Mouse (Mus musculus): Measurements from ENCODE around the gene Herc4. TPM values are rescaled to one million over a fixed set of nuclear protein-coding genes. Genes with fewer than 3 reads are reported as not detected.
A peak's percentile ranks its signal among the peaks of the same experiment; 100 is the strongest.

Gene Herc4
- 39.3 and 47.3 TPM in 2 replicates for polyA plus RNA-seq (2012; rRNA removed)

DNA sequence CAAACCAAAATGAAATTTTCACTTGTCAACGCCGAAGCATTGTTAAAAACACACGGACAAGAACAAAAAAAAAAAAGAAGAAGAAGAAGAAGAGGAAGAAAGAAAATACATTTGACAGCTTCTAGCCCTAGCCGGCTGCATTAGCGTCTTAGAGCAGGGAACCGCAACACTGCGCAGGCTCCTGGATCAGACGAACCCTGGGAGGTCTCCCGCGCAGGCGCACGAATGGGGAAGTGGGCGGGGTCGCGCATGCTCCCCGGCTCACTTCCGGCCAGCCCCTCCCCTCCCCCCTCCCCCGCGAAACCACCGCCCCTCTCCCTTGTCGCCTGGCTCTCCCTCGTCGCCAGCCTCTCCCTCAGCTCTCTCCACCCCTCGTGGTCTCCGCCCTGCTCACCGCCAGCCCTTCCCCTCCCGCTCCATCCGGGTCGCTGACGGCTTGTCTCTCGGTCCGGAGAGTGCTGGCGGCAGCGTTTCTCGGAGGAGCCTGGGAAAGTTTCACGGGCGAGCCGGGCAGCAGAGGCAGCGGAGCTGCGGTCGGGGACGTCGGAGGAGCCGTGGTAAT is at the start of gene Herc4:
Herc4 (plus strand) TSS at position 318 of the 562 bp plus-strand sequence.
- peak; percentile 93 for DNase-seq (ENCODE audit: low spot score)

- DNase-seq (ENCODE audit: low spot score) = no peak
Observed at GRCm38 (mm10) chr10:63199008-63199407, 44.6 kb upstream of the Herc4 start.

- DNase-seq (ENCODE audit: low spot score) = no peak
Observed at GRCm38 (mm10) chr10:63201534-63201933, 42.1 kb upstream of the Herc4 start.

- no peak for DNase-seq (ENCODE audit: low spot score)
Observed at GRCm38 (mm10) chr10:63203002-63203401, 40.6 kb upstream of the Herc4 start.

- no peak for DNase-seq (ENCODE audit: low spot score)
Observed at GRCm38 (mm10) chr10:63203728-63204127, 39.9 kb upstream of the Herc4 start, which contains the start of gene Mypn. Gene Mypn, minus strand, starts transcription at chr10:63203952.

- no peak for DNase-seq (ENCODE audit: low spot score)
Observed at GRCm38 (mm10) chr10:63208871-63209270, 34.7 kb upstream of the Herc4 start.

DNA sequence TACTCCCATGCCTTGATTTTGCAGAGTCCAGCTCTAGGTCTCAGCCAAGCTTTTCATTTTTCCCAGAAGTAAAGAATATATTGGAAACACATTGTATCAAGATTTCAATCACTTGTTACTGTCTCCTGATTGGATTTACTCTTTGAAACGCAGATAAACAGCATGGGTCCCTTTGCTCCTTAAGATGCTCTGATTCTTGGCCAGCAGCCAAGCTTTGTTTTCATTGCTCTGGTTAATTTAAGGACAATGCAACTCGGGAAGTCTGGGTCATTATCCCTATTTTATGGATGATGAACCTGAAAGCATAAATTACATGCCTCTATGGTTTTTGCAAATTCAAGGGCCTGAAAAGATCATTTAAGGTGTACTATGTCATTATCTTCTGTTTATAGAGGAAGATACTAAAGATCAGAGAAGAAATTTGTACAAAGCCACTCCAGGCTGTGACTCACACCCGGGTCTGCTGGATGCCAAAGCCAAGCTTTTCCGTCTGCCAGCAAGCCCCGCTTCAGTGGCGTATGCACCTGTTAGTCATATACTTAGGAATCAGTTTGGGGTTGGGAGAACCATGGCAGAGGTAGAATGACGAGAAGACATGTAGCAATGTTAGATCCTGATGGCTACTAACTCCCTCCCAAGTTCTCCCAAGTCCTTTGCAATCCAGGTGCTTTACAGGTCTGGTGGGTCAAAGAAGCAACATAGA is 22.4 kb upstream of the Herc4 start:
- no peak for DNase-seq (ENCODE audit: low spot score)

DNA sequence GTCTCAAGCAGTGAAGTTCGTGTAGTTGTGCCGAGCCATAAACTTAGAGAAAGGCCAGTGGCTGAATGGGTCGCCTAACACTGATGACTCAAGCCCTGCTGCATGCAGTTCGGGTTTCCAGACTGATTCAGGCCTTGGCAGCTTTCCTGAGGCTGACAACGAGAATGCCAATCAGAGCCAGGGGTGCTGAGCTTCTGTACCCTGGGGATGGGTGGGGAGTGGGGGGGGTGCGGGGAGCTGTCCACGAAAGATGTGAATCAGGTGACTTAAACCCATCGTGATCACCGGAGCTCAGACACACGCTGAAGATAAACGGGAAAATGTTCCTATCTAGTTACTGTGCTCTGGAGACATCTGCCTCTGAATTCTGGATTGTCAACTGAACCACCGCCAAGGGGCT is 19.3 kb upstream of the Herc4 start:
- DNase-seq (ENCODE audit: low spot score) = no peak

GRCm38 (mm10) chr10:63230266-63230665 is 13.3 kb upstream of the Herc4 start:
- DNase-seq (ENCODE audit: low spot score) = no peak

GRCm38 (mm10) chr10:63230854-63231253 is 12.8 kb upstream of the Herc4 start:
- no peak for DNase-seq (ENCODE audit: low spot score)

GRCm38 (mm10) chr10:63231630-63232029 is 12.0 kb upstream of the Herc4 start:
- DNase-seq (ENCODE audit: low spot score) = no peak

GRCm38 (mm10) chr10:63234133-63234532 is 9.5 kb upstream of the Herc4 start:
- no peak for DNase-seq (ENCODE audit: low spot score)

DNA sequence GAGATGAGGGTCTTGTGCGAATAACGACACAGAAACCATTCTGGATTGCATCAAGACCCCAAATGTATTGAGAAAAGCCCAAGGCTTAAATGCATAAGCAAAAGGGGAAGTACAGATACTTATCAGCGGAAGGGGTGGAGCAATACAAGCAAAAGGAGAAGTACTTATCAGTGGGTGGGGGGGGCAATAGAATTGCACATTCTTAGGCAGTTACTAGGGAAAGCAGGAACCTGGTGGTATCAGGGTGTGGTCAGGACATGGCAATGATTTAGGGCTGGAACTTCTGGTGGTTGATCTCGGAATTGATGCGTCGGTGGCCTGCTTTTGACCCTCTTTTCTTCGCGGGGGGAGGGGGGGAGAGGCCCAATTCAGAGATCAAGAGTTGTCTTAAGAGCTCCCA is 7.7 kb upstream of the Herc4 start:
- DNase-seq (ENCODE audit: low spot score) = no peak

DNA sequence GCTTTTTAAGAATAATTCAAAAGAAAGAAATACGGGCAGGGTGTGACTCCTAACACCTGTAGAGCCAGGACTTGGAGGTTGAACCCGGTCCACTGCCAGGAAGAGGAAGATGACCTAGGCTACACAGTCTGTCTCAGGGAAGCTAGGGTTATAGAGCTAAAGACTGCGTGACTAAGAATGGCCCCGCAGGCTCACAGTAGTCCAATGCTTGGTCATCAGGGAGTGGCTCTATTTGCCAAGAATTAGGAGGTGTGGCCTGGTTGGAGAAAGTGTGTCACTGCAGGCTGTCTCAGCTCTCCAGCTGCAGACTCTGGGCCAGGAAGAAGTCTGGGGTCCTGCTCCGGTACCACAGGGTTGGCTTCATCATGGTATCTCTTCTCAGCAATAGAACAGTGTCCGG is 6.9 kb upstream of the Herc4 start:
- no peak for DNase-seq (ENCODE audit: low spot score)

DNA sequence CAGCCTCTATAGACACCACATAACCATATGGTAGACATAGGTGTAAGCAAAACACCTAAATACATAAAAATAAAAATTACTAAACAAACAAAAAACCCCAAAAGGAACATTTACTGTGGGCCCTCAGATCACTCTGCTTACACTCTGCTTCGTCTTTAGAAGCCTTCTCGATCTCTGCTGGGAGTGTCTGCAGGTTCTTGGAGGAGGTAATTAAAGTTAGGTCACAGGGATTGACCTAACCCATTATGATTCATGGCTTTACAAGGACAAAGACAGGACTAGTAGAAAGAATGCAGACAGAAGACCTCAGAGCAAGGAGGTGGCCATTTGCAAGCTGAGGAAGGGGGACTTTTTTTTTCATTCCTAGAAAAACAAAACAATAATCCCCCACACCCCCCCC is 6.4 kb upstream of the Herc4 start:
- no peak for DNase-seq (ENCODE audit: low spot score)

DNA sequence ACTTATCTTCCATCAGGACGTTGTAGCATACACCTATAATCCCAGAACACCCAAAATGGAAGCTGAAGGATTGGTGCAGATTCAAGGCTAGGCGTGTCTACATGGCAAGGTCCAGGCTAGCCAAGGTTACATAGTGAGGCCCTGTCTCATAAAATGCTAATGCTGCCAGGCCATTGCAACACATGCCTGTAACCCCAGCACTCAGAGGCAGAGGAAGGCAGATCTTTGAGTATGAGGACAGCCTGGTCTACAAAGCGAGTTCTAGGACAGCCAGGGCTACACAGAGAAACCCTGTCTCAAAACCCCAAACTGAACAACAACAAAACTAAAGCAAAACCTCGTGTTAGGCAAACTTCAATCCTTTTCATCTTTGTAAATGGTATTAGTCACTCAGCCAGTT is 5.5 kb upstream of the Herc4 start:
- DNase-seq (ENCODE audit: low spot score) = no peak

- no peak for DNase-seq (ENCODE audit: low spot score)
Observed at GRCm38 (mm10) chr10:63239848-63240247, 3.8 kb upstream of the Herc4 start.

DNA sequence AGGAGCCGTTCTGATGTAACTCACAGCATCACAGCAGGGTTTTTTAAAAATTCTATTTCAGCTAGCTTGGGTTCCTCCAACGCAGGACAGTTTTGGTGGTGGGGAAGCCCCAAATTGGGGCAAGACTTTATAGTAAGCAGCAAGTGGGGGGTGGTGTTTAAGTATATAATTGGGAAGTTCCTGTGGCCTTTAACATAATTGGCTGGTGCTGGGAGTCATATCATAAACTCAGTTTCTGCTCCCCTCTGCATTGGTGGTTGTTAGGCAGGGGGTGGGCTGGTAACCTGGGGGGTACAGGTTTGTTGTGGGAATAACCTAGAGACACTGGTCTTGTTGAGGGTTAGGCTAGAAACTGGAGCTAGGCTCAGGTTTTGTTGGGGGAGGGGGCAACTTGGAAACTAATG is 2.7 kb upstream of the Herc4 start:
- DNase-seq (ENCODE audit: low spot score) = no peak

DNA sequence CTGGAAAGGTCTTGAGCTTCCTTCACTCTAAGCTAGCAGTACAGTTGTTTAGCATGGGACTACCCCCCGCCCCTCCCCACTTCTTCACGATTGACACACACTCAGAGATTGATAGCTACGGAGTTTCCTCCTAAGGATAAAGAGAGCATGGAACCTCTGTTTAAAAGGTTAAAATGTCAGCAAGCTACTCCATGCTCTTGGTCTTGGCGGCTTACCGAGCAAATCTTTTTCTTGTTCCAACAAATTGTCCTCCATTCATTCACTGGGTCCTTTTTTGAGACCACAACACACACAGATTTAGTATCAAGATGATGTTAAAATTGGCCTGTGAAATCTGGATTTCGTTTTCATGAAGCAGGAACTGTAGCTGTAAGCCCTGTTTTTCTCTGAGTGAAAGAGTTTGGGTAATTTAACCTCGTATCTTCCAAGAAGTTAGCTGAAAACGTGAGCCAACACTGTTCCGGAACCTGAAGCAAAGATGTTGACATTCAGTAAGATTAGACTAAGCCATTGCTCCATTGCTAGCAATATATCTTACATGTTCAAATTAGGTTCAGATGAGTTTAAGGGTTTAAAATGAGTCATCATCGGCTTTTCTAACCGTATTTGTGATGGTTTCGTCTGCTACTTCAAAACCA is 693 bp upstream of the Herc4 start:
- DNase-seq (ENCODE audit: low spot score) = no peak

- DNase-seq (ENCODE audit: low spot score) = no peak
Observed at GRCm38 (mm10) chr10:63244055-63244671, 553 bp downstream of the Herc4 start.

DNA sequence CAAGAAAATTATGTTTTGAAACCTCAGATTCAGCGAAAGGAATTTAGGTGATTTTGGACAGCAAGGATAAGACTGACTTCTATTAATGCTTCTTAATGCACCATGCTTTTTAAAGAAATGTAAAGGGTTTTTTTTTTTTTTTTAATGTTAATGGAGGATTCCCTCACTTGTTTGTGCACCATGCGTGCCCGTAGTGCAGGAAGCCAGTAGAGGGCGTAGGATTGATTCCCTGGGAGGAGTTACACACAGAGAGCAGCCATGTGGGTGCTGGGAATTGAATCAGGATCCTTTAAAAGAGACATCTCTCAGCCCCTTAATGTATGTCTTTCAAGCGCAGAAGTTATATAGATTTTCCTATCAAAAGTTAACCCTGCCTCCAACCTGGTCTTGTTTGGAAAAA is 1.1 kb downstream of the Herc4 start:
- no peak for DNase-seq (ENCODE audit: low spot score)

GRCm38 (mm10) chr10:63245846-63246245 is 2.2 kb downstream of the Herc4 start:
- no peak for DNase-seq (ENCODE audit: low spot score)

GRCm38 (mm10) chr10:63247457-63247856 is 3.8 kb downstream of the Herc4 start:
- DNase-seq (ENCODE audit: low spot score) = no peak
